Mouse (Mus musculus): ENCODE measurements around the gene Cdh6.

The Cdh6 gene

GRCm38 (mm10) chr15:13155418-13155817 lies 18.1 kb downstream of the Cdh6 start:
- DNase-seq = no peak

GRCm38 (mm10) chr15:13141983-13142382 lies 31.5 kb downstream of the Cdh6 start:
- DNase-seq = no peak

GRCm38 (mm10) chr15:13139662-13140061 lies 33.8 kb downstream of the Cdh6 start:
- DNase-seq = no peak

- no peak for DNase-seq
Measured at GRCm38 (mm10) chr15:13137166-13137565, 36.3 kb downstream of the Cdh6 start.

- DNase-seq = no peak
Measured at GRCm38 (mm10) chr15:13134086-13134485, 39.4 kb downstream of the Cdh6 start.

GRCm38 (mm10) chr15:13133370-13133769 lies 40.1 kb downstream of the Cdh6 start:
- no peak for DNase-seq

GRCm38 (mm10) chr15:13132493-13132892 lies 41.0 kb downstream of the Cdh6 start:
- DNase-seq = no peak

GRCm38 (mm10) chr15:13130246-13130645 lies 43.2 kb downstream of the Cdh6 start:
- DNase-seq = no peak

GRCm38 (mm10) chr15:13100341-13100740 lies 73.1 kb downstream of the Cdh6 start:
- DNase-seq = no peak

GRCm38 (mm10) chr15:13097861-13098260 lies 75.6 kb downstream of the Cdh6 start:
- DNase-seq = no peak

- DNase-seq = no peak
Measured at GRCm38 (mm10) chr15:13095406-13095805, 78.1 kb downstream of the Cdh6 start.

GRCm38 (mm10) chr15:13094881-13095256 lies 78.6 kb downstream of the Cdh6 start:
- DNase-seq = no peak

- no peak for DNase-seq
Measured at GRCm38 (mm10) chr15:13093954-13094880, 79.3 kb downstream of the Cdh6 start.

- no peak for DNase-seq
Measured at GRCm38 (mm10) chr15:13092064-13092463, 81.4 kb downstream of the Cdh6 start.

GRCm38 (mm10) chr15:13088504-13089058 lies 84.9 kb downstream of the Cdh6 start:
- peak; percentile 59 for DNase-seq

GRCm38 (mm10) chr15:13084746-13085145 lies 88.7 kb downstream of the Cdh6 start:
- no peak for DNase-seq

GRCm38 (mm10) chr15:13076908-13077669 lies 96.4 kb downstream of the Cdh6 start:
- DNase-seq = no peak

GRCm38 (mm10) chr15:13074047-13074446 lies 99.4 kb downstream of the Cdh6 start:
- DNase-seq = no peak

- no peak for DNase-seq
Measured at GRCm38 (mm10) chr15:13068213-13068516, 105.3 kb downstream of the Cdh6 start.

- no peak for DNase-seq
Measured at GRCm38 (mm10) chr15:13067429-13068212, 105.9 kb downstream of the Cdh6 start.

- DNase-seq = no peak
Measured at GRCm38 (mm10) chr15:13066765-13067164, 106.7 kb downstream of the Cdh6 start.

GRCm38 (mm10) chr15:13063633-13064032 lies 109.8 kb downstream of the Cdh6 start:
- no peak for DNase-seq

GRCm38 (mm10) chr15:13057728-13058127 lies 115.7 kb downstream of the Cdh6 start:
- no peak for DNase-seq

All from right cerebral cortex, postnatal 14 days (tissue).